Mouse (Mus musculus) ovary, postnatal 10 days (tissue): Measurements from ENCODE around the gene Mxi1.

Experiments
- DNase-seq: peaks from one replicate; pipeline ENCODE4 v3.0.0; 2022; ENCODE audit warnings: low spot score

Gene Mxi1

DNA sequence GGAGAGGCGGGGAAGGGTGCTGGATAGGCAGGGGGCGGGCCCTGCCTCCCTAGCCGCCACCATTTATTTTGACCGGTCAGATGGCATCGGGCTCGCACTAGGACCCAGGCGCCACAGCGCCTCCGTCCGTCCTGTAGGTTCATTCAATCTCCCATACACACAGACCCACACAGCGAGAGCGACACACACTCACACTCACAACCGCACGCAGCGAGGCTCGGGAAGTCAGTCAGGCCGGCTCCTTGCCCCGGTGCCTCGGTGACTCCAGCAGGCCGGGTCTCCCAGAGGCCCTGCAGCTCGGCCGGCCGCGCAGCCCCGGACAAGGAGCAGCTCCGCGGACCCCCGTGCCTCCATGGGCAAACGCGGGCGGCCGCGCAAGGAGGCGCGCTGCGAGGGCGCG, at the start of gene Mxi1:
Gene Mxi1 (plus strand): TSS at position 171 of the 400 bp plus-strand sequence.
- peak; percentile 41 for DNase-seq

DNA sequence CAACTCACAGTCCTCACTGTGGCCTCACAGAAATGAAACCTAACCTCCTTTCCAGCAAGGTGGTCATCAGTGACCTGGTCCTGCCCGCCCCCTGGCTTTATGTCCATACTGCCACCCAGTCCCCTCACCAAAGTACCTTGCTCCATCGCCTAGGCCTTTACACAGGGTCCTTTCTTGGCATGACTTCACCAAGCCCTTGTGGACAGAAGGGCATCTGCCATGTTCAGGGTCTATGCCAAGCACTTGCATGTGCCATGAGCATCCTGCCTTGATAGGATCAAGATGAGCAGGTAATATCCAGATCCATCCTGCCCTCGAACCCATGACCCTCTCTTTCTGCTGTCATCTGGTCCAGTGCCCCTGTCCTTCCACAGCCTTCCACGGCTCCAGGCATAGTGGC, 49.5 kb upstream of the Mxi1 start:
- DNase-seq: no peak

DNA sequence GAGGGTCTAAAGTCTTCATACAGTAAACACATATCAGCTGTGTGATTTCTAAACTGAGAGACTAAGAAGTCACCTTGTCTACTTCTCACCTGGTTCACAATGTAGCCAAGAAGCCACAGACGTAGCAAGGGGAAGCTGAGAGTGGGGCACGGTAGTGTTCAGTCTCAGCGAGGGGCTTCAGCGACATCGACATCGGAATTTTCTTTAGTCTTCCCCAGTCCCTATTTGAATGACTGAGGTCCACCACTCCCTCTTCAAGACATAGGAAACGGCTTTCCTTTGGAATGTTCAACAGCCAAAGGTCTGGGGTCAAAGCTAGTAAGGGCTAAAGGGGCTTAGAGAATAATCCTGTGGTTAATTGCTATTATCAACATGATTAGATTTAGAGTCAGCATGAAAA, 48.3 kb upstream of the Mxi1 start:
- no peak for DNase-seq

DNA sequence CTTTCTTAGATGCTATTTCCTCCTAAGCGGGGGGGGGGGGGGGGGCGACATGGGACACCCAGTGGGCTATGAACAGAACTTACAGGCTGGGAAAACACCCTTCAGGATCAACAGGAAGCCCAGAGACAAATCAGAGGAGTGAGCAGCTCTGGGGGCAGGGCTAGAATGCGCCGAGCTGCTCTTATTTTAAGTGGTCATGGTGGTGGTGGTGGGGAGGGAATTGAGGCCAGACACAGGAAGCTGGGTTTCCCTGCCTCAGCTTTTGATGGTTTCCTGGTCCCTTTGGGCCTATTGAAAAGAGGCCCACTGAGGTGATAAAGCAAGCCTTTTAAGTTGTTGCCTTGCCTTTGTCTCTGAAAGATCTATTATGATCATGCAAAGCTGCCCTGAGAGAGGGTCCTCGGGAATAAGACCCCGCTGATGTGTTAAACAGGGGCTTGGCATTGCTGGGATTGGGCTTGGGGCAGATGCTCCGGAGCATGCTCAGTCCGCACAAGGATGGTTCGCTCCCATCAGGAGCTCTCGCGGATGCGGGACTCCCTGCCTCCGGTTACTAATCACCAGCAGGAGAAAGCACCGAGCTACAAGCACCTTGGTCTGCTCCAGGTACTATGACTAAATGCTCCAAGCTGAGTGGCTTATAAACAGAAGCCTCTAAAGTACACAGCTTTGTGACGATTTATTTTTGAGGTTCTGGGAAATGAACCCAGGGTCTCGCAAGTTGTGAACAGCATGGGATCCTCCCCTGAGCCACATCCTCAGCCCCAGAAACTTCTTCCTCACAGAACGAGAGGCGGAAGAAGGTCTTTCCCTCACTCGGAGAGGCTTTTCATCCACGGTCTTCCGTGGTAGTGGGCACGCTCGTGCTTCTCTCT, 46.2 kb upstream of the Mxi1 start:
- DNase-seq: no peak

DNA sequence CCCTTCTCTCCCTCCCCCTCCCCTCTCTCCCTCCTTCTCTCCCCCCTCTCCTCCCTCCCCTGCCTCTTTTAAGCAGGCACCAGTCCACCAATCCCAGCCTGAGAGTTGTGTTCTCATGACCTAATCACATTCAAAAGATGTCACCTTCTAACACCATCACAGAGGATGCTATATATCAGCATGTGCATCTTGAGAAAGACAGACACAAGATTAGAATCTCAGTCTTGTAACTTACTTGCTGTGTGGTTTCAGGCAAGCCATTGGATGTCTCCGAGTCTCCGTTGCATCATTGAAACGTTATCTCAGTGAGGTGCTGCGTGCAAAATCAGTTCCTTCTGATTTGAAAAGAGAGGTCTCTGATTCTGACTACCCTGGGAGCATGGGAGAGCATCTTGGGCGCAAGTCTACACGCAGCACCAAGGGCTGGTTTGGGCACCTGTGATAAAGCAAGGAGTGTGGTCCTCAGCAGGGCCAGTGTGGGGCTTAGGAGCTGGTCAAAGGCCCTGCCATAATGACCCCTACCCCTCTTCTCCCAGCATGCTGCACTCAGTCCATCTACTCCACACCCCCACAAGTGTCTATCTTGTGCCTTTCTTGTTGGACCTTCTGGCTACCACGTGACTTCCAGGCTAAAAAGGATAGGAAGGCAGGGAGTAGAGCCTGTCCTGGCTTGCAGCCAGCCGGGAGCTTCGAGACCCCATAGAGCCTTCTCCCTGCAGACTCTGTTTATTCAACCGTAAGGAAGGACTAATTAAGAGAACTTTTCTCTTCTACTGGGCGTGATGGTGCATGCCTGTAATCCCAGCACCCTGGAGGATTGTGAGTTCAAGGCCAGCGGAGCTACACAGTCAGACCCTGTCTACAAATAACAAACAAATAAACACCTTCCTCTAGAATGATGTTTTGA, 45.2 kb upstream of the Mxi1 start:
- DNase-seq: no peak

DNA sequence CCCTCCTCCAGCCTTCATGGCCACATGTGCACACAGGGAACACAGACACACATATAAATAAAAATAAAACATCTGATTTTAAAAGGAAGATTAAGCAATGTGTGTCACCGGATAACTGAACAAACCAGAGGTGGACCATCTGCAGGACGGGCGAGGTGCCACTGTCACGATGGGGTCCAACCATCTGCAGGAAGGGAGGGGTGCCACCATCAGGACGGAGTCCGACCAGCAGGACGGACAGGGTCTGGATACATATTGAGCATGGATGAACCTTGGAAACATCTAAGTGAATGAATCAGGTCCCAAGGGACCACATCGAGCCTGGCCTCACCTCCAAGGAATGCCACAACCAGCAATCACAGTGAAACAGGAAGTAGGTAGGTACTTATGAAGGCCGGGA, 43.0 kb upstream of the Mxi1 start:
- no peak for DNase-seq

DNA sequence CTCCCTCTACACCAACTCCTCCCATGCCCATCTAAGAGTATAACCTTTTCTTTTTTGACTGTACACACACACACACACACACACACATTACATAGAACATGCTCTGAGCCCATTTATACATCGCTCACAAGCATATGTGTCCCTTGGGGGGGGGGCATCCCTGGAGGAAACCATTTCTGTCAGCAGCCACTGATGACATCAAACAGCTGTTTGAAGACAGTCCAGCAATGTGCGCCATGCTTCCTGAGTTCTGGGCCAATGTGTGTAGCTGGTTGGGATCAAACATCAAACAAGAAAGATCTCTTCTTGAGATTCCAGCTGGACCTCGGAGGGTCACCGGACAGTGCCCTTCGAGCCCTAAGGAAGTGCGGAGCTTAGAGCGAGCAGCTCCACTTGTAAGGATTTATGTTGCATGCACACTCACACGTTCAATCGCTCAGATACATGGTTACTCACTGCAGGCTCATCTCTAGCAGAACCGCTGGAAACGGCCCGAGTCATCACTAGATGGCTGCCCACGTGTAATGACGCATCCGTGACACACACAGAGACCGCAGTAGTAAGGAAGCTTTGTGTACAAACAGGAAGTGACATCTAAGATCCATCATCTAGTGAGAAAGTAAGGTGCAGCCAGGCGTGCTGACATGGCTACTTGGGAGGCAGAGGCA, 37.1 kb upstream of the Mxi1 start:
- DNase-seq: no peak

DNA sequence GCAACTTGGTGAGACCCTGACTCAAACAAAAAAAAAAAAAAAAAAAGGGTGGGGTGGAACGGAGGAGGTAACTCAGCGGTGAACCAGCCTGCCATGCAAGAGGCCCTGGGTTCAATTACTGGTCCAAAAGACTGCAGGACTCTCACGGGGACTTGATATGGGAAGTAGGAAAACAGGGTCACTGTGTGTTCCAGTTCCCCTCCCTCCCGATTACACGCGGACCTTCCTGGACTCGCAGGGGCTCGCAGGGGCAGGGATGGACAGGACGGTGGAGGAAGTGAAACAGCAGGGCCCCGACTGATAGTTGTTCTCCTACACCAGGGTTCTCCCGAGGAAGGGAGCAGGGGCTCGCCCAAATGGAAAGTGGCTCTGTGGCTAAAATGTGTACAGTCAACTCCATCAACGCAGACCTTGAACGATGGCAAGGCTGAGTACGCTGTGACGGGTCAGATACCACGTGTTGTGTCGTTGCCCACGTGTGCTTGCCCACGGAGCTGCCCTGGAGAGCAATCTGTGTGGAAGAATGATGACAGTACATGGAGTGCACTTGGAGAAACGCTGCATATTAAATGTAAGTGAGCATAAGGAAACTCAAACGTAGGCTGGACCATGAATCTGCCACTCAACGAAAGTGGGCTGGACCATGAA, 36.4 kb upstream of the Mxi1 start:
- no peak for DNase-seq

DNA sequence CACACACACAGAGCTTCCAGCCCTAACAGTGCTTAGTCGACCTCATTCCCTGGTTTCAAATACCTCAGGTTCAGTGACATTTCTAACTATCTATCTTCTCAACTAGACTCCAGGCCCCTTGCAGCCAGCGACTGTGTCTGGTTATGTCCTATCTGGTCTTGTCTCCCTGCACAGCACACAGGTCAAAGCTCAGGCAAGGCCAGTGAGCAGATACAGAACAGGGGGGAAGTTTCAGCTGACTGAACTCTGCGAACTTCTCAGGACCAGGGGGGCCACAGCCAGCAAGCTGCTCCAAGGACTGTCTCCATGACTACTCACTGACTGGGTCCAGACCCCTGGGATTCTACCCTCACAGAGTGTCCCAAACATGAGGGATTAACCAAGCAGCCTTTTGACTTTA, 35.1 kb upstream of the Mxi1 start:
- no peak for DNase-seq

DNA sequence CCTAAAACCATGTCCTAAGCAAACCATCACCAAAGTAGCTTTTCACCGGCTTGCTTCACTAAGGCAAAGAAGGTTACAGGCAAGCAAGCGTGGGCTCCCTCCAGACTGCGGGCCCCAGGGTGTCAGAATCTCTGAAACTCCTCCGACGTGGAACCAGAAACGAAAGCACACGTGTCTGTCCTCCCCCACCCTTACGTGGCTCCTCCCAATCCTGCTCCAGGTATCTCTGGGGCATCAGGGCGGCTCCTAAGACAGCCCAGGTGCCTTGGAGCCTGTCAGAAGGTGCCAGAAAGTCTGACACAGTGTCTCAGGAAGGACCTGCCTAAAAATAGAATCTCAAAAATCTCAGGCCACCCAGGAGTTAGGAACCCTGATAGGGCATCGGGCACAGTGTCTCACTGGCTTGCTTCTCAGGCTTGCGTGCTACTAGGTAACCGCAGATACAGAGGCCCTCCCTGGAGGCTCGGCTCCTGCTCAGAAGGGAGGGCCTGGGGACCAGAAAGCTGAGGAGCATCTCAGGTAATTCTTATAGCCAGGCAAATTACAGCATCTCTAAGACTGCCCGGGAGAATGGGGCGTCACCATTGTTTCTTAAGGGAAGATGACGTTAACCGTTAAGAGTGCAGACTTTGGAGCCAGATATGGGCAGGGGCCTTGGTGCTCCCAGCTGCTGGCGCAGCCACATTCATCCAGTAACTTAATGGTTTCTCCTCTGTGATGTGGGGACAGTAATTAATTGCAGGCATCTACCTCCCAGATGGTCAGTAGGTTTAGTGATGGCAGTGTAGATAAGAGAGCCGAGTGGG, 33.2 kb upstream of the Mxi1 start:
- no peak for DNase-seq

DNA sequence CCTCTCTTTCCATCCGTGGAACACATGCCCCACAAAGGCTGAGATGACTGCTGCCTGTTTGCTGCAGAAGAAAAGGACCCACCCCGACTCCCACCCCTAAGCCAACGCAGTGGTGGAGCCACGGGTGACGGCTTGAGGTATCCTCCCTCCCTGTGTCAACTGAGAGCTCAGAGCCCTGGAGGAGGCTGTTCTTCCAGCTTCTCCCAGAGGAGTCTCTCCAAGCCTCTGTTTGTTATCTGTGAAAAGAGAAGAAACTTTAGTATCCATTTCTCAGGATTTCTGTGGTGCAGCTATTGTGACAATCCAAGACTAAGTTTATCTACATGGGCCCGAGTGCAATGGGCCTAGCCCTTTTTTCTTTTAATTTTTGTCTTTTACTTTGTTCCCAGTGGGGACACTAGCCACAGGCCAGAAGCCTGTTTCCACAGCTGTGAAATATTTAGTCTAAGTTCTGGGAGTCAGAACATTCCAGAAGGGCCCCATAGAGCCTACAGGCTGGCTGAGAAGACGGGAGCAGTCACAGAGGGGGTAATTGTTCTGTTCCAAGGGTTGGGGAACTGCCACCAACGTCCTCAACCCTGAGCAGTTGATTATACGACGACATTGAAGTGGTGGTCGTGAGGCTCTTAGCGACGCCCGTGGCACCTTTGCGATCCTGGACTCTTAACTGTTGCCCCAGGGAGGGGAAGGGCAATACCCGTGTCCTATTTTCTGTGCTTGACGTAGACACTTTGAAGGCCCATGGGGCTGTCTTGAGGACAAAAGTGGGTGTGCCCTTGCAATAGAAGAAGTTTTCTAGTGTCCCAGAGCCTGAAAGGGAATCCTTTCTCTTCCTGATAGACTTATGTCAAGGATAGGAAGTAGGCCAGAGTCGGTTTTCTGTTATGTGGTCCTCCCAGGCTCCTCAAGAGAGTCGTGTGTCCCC, 31.6 kb upstream of the Mxi1 start:
- no peak for DNase-seq

DNA sequence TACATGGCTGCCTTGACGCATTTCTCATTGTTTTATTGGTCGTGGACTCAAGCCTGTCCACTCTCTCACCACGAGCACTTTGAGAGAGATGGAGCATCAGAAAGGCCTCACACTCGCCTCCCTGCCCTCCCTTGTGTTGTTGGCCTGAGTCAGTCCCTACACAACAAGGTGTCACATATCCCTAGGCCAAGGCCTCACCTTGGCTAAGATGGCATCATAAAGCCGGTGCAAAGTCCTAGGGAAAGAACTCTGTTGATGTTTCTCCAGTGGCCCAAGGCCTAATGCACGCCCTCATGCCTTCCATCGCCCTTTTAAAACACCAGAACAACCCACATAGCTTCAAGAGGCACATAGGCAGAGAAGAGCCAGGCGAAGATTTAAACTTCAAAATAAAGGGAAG, 30.1 kb upstream of the Mxi1 start:
- no peak for DNase-seq

DNA sequence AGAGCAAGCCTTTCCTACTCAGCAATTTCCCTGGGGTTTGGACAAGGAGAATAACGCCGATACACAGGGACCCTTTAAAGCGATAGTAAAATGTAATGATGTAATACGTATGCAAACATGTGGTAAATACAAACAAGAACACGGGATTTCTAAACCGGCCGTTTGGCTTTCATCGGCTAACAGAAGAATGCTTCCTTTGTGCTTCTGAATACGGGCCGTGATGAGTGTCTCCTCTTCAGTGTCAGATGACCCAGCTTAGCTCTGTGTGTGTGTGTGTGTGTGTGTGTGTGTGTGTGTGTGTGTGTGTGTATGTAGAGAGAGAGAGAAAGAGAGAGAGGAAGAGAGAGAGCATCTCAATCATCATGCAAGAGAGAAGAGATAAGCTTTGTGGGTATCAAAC, 27.7 kb upstream of the Mxi1 start:
- DNase-seq: no peak

DNA sequence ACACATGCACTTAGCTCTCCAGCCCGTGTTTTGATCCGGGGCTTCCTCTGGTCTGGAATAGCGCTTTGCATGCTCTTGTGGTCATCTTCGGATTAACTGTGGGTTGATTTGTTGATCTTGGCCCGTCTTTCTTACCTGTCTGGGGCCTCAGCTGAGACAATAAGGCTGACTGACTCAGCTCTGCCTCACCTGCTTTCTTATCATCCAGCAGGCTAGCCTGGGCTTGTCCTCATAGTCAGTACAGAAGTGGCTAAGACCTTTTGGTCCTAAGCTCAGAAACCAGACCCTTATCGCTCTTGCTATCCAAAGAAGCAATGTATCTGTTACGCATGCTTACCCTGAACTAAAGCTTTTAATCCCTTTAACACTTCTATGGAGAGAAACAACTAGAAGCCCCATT, 26.6 kb upstream of the Mxi1 start:
- no peak for DNase-seq

DNA sequence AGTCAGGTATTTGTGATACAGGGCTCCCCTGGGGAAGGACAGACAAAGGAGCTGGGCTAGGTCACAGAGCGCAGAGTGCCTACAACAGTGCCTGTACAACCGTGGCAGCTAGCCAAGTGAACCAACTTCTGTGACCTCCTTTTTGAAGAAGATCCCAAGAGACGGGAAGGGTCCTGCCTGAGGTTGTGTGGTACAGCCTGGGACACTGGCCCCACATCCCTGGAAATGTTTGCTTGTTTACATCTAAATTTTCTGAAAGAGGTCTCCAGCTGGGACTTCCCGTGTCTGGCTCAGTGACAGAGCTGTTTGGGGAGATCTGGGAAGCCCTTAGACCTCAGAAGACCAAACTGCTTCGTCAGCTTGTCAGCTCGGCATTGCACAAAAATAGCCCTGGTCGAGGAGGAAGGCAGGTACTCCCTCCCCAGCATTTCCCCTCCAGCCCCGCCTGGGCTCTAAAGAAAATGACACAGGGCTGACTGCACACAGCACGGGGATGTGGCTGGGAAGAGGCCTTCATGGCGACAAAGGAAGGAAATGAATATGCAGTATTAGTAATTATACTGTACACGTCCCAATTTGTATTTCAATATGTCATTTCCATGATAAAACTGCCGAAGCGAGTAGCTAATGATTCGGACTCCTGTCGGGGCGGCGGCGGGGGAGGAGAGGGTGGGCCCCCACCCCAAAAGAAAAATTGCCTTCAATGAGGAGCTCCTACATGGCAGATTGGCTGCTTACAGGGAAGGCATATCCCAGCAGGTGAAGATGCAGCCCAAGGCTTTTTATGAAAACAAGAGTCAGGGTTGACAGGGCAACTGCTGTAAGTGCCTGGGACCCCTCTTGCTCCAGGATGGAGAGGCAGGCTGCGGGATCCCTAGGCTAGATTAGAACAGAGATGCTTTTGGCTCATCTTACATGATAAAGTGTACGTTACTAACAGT, 25.8 kb upstream of the Mxi1 start:
- DNase-seq: no peak

DNA sequence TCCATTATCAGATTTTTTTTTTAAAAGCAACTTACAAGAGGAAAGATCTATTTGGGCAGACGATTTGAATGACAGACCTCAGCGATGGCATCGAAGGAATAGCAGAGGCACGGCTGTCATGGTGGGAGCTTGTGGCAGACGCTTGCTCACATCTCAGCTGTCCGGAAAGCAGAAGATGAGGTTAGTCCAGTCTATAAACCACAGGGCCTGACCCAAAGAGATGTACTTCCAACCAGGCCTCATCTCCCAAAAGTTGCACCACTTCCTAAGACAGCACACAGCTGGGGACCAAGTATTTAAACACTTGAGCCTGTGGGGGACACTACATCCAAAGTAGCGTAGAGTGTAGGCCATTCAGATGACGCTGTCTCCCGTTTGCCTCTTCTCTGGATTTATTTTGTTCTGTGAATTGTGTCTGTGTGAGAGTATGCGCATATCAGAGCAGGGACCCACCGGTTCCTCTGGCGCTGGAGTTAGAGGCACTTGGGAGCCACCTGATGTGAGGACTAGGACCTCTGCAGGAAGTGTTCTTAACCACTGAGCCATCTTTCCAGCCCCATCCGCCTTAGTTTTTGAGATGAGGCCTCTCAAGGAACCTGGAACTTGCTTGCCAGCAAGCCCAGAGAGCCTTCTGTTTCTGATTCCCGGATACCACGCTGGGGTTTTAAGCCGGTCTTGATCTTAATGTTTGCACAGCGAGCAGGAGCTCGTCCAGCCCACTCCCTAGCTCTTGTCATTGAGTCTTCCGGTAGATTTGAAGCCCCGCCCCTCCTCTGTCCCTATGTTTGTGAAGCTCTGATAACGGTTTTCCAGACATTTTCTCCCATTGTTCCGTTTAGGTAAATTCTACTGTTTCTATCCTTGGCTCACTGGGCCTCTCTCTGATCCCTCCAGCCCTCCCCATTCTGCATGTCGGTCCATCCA, 13.7 kb upstream of the Mxi1 start:
- no peak for DNase-seq

DNA sequence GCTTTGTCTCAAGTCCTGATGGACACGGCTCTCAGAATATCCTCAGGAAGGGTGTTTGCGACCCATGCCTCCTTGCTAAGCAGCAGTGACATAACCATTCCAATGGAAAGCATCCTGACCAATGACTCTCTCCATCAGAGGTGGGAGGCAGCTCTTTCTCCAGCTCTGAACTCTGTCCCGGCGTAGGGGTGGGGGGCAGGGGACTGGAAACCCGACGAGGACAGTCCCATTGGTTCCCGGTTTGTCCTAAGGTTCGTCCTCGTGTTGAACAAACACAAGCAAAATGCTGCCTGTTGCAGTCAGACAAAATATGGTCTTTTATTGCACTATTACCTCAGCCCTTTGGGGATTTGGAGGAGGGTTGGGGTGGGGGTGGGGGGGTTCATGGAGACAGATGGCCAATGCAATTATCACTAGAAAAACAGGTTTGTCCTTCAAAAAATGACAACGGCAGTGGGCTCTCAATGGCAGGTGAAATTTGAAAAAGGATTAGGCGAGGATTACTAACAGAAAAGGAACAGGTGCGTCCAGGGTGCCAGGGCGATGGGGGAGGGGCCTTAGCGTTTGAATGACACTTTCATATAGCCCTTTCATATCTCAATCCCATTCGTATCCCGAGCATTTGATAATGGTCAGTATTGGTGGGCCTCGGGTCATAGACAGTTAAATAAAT, 11.0 kb upstream of the Mxi1 start:
- no peak for DNase-seq
